Mouse (Mus musculus) left cerebral cortex, adult 18-20 months (tissue): Measurements from ENCODE around the gene St6galnac3. TPM values are rescaled to one million over a fixed set of nuclear protein-coding genes. Genes with fewer than 3 reads are reported as not detected.

Experiments used
- DNase-seq, 2 experiments: peaks; one replicate each; pipeline ENCODE4 v3.0.0; 2021 to 2022; ENCODE audit warnings: low spot score in 2 of 2, mixed read lengths in 1 of 2
- total RNA-seq, 2 experiments: library from RNA; stranded (reverse); gene quantifications; 2 replicates each; pipeline ENCODE4 v1.2.3; 2021

St6galnac3 gene
- total RNA-seq, 2 experiments from 2014 or later = 15.5 to 18.5 TPM

GRCm38 (mm10) chr3:153658051-153658777, 66.8 kb downstream of the St6galnac3 start:
- DNase-seq = peak; percentile 48 to 64

- DNase-seq = peak; percentile 66 to 74
Observed at GRCm38 (mm10) chr3:153655071-153655470, 69.9 kb downstream of the St6galnac3 start.

GRCm38 (mm10) chr3:153652850-153653249, 72.1 kb downstream of the St6galnac3 start:
- no peak for DNase-seq

GRCm38 (mm10) chr3:153648713-153649112, 76.3 kb downstream of the St6galnac3 start:
- DNase-seq = no peak

GRCm38 (mm10) chr3:153645803-153646202, 79.2 kb downstream of the St6galnac3 start:
- DNase-seq = no peak

- DNase-seq = no peak
Observed at GRCm38 (mm10) chr3:153643822-153644519, 81.0 kb downstream of the St6galnac3 start.

- no peak for DNase-seq
Observed at GRCm38 (mm10) chr3:153642826-153643225, 82.1 kb downstream of the St6galnac3 start.

GRCm38 (mm10) chr3:153641805-153642204, 83.2 kb downstream of the St6galnac3 start:
- no peak for DNase-seq

- DNase-seq = no peak
Observed at GRCm38 (mm10) chr3:153637336-153637735, 87.6 kb downstream of the St6galnac3 start.

GRCm38 (mm10) chr3:153636804-153637153, 88.2 kb downstream of the St6galnac3 start:
- DNase-seq = no peak

- no peak for DNase-seq
Observed at GRCm38 (mm10) chr3:153636094-153636803, 88.7 kb downstream of the St6galnac3 start.

GRCm38 (mm10) chr3:153631988-153632672, 92.8 kb downstream of the St6galnac3 start:
- DNase-seq = no peak

GRCm38 (mm10) chr3:153626237-153626636, 98.7 kb downstream of the St6galnac3 start:
- no peak for DNase-seq

GRCm38 (mm10) chr3:153618976-153619375, 106.0 kb downstream of the St6galnac3 start:
- DNase-seq = no peak

GRCm38 (mm10) chr3:153616849-153617248, 108.1 kb downstream of the St6galnac3 start:
- DNase-seq = no peak

- peak in 1 of 2 experiments; percentile 32 for DNase-seq
Observed at GRCm38 (mm10) chr3:153610239-153610638, 114.7 kb downstream of the St6galnac3 start.

GRCm38 (mm10) chr3:153606331-153606730, 118.6 kb downstream of the St6galnac3 start:
- DNase-seq = no peak

GRCm38 (mm10) chr3:153605767-153606098, 119.2 kb downstream of the St6galnac3 start:
- no peak for DNase-seq

- DNase-seq = no peak
Observed at GRCm38 (mm10) chr3:153605089-153605766, 119.7 kb downstream of the St6galnac3 start.

- DNase-seq = no peak
Observed at GRCm38 (mm10) chr3:153599179-153599578, 125.8 kb downstream of the St6galnac3 start.

- no peak for DNase-seq
Observed at GRCm38 (mm10) chr3:153598631-153599030, 126.3 kb downstream of the St6galnac3 start.
